Mouse (Mus musculus) ES-E14 (cell line): Measurements from ENCODE around the gene Ybx3.
A peak's percentile ranks its signal among the peaks of the same experiment; 100 is the strongest.

Experiments
- CHD2 ChIP-seq: IDR thresholded peaks from 2 replicates; pipeline ENCODE4 v1.6.1; 2014; ENCODE audit warnings: mild to moderate bottlenecking, low read depth, low read length, inconsistent platforms
- HCFC1 ChIP-seq: IDR thresholded peaks from 2 replicates; pipeline ENCODE4 v1.6.1; 2012; ENCODE audit warnings: low read length, inconsistent platforms, borderline replicate concordance; ENCODE audit not compliant: insufficient read depth
- MAFK ChIP-seq: IDR thresholded peaks from 2 replicates; pipeline ENCODE4 v1.6.1; 2014; ENCODE audit warnings: mild to moderate bottlenecking, low read depth, low read length, inconsistent platforms; ENCODE audit not compliant: insufficient read depth
- ZC3H11A ChIP-seq: IDR thresholded peaks from 2 replicates; pipeline ENCODE4 v1.6.1; 2012; ENCODE audit warnings: low read depth, mild to moderate bottlenecking, inconsistent platforms, low read length, borderline replicate concordance
- ZNF384 ChIP-seq: IDR thresholded peaks from 2 replicates; pipeline ENCODE4 v1.6.1; 2012; ENCODE audit warnings: low read depth, low read length, inconsistent platforms

DNA sequence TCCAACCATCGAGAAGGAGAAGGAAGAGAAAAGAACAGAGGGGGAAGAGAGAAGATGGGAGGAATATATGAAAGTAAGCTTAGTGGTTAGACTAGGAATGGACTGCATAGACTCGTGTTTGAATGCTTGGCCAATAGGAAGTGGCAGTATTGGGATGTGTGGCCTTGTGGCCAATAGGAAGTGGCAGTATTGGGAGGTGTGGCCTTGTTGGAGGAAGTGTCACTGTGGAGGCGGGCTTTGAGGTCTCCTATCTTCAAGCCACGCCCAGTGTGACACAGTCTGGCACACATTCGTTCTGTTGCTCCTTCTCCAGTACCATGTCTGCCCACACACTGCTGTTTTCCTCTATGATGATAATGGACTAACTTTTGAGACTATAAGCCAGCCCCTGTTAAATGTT, 27.6 kb downstream of the Ybx3 start:
- TF ChIP-seq HCFC1 (no peak), MAFK (no peak), ZC3H11A (no peak), CHD2 (peak; percentile 74), ZNF384 (no peak)
